Mouse (Mus musculus) c-Kit-positive CD71-negative TER-119-negative erythroid progenitor cells, embryonic 14.5 days (primary cell): ENCODE measurements around the gene Acyp2.
A peak's percentile ranks its signal among the peaks of the same experiment; 100 is the strongest.
"Not testable (repeated sequence)": the region's sequence is repeated elsewhere in the genome, so short reads cannot be mapped to it uniquely, and the experiment has no call there.

ENCODE experiments used
- DNase-seq: peaks from one replicate; pipeline ENCODE4 v3.0.0-alpha.2; 2013; ENCODE audit warnings: low read depth

Gene Acyp2

DNA sequence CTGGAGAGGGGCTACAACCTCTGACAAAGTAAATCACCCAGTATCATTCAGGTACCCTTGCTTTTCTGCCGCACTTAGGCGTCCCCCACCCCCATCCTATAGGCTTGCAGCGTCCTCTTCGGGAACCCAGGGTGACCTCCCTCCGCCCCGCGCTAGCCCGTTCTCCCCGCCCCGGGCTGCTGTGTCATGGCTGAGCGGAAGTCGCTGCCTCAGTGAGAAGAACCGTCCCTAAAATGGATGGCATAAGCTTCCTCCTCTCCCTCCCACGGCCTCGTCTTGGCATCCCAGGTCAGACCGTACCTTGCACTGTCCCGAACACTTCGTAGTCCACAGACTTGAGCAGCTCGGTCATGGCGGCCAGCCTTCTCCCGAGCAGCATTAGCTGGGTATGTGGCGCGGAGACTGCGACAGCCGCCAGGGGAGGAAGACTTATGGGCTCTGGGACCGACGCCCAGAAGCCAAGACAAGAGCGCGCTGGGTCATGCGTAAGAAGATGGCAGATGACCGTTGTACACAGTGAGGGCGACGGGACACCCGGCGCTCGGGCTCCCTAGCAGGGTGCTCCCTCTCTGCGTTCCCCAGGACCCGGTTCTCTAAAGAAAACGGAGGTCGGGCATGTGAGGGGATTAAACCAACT is at the start of gene Acyp2:
Gene Acyp2, minus strand, starts transcription at position 587 of the 637 bp plus-strand sequence.
- DNase-seq = peak; percentile 64

DNA sequence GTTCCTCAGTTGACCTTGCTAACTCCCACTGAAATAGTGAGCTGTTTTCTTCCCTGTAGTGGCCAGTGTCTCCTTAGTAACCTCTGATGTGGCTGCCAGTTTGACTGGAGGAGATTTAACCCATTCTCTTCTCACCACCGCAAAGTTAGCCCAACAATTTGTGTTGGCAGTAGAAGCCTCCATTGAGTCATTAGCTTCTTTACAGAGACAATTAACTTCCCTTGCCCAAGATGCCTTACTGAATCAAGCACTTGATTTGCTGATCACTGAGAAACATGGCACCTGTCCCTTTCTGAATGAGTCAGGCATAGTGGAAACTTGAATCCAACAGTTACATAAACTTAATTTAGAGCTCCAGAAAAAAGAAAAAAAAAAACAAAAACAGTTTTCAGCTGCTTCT is 40.0 kb upstream of the Acyp2 start:
- DNase-seq = no peak

- no peak for DNase-seq
Observed at GRCm38 (mm10) chr11:30676086-30676485, 26.7 kb upstream of the Acyp2 start.

GRCm38 (mm10) chr11:30672719-30673118 is 23.3 kb upstream of the Acyp2 start:
- no peak for DNase-seq

- no peak for DNase-seq
Observed at GRCm38 (mm10) chr11:30663001-30663400, 13.6 kb upstream of the Acyp2 start.

- no peak for DNase-seq
Observed at GRCm38 (mm10) chr11:30662591-30662990, 13.2 kb upstream of the Acyp2 start.

DNA sequence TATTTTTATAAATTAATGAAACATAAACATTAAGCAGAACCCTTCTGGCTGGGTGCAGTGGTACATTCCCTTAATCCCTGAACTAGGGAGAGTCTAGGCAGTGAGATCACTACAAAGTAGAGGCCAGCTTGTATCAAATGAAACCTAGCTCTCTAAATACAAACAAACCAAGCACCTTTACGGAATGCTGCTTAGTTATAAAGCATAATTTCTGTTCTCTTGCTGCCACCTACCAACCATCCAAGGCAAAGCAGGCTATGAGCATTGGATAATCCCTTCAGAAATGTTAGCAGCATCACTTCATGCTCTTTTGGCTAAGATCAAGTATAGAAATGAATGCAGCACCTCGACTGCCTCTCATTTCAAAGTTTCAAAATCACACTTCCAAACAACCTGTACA is 7.7 kb upstream of the Acyp2 start:
- DNase-seq = no peak

DNA sequence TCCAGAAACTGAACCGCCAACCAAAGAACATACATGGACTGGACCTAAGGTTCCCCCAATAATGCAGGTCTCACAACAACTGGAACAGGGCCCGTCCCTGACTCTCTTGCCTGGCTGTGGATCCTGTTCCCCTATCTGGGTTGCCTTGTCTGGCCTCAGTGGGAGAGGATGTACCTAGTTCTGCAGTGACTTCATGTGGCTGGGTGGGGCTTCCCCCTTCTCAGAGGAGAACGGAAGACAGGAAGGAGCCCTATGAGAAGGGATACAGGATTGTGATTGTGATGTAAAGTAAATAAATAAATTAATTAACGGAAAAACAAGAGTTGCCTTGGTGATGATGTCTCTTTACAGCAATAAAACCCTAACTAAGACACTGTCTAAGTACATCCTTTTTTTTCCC is 6.7 kb upstream of the Acyp2 start:
- DNase-seq = no peak

GRCm38 (mm10) chr11:30650416-30650815 is 1.0 kb upstream of the Acyp2 start:
- no peak for DNase-seq

- no peak for DNase-seq
Observed at GRCm38 (mm10) chr11:30635674-30636073, 13.7 kb downstream of the Acyp2 start.

DNA sequence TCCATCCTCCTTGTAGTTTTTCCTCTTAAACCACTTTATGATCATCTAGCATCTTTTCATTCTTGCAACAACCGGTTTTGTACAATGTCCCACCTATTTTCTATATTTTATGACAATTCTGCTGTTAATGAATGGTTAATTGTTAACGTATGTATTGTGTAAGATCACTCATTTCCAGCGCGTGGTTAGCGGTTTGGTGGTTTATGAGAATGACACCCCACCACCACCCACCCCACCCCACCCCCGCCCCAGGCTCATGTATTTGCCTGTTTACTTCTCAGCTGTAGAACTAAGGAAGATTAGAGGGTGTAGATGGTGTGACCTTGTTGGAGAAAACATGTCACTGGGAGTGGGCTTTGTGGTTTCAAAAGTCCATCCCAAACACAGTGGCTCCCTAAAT is 18.9 kb downstream of the Acyp2 start:
- DNase-seq = no peak

GRCm38 (mm10) chr11:30623218-30623617 is 26.2 kb downstream of the Acyp2 start:
- DNase-seq = no peak

DNA sequence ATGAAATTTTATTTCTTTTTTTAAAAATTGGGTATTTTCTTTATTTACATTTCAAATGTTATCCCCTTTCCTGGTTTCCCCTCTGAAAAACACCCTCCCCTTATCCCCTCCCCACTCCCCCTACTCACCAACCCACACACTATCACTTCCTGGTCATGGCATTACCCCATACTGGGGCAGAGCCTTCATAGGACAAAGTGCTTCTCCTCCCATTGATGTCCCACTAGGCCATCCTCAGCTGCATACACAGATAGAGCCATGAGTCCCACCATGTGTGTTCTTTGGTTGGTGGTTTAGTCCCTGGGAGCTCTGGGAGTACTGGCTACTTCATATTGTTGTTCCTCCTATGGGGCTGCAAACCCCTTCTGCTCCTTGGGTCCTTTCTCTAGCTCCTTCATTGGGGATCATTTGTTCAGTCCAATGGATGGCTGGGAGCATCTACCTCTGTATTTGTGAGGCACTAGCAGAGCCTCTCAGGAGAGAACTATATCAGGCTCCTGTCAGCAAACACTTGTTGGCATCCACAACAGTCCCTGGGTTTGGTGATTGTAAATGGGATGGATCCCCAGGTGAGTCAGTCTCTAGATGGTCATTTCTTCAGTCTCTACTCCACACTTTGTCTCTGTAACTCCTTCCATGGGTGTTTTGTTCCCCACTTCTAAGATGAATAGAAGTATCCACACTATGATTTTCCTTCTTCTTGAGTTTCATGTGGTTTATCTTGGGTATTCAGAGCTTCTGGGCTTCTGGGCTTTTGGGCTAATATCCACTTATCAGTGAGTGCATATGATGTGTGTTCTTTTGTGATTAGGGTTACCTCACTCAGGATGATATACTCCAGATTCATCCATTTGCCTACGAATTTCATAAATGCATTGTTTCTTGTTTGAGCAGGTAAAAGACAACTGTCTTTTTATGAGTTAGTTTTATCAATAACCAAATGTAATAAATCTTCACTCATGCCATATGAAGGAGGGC is 27.7 kb downstream of the Acyp2 start:
- DNase-seq = not testable (repeated sequence)

GRCm38 (mm10) chr11:30618235-30618634 is 31.2 kb downstream of the Acyp2 start:
- DNase-seq = no peak

DNA sequence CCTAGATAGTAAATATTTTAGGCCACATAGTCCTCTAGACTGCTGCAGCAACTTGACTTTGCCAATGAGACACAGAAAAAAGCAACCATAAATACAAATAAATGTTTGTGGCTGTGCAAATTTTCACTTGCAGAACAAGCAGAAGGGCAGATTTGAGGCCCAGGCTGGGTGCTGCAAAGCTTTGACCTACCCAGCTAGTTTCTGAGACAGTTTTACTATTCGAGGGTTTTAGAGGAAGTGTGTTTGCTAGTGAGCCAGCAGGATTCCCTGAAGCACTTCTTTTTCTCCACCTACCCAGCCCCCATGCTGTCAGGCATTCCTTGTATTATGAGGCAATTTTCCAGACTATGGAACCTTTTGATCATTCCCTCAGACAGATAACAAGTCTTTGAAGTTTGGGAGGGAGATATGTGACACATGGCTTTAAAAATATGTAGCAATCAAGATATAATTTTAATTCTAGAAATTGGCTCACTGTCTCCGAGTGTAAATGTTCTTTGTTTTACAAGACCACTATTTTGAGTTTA is 31.8 kb downstream of the Acyp2 start:
- DNase-seq = no peak

DNA sequence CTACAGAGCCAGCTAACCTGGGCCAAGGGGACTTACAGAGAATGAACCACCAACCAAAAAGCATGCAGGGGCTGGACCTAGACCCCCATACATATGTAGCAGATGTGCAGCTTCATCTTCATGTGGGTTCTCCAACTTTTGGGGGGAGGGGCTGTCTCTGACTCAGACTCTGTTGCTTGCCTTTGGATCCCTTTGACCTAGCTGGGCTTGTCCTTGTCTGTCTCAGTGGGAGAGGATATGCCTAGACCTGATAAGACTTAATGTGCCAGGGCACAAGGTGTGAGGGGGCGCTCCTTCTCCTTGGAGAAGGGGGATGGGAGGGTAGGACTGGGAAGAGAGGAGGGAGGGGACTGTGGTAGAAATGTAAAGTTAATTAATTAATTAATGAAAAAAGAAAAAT is 33.4 kb downstream of the Acyp2 start:
- no peak for DNase-seq

- DNase-seq = no peak
Observed at GRCm38 (mm10) chr11:30613916-30614546, 35.4 kb downstream of the Acyp2 start.

GRCm38 (mm10) chr11:30612699-30613098 is 36.7 kb downstream of the Acyp2 start:
- DNase-seq = no peak

- DNase-seq = no peak
Observed at GRCm38 (mm10) chr11:30609247-30609646, 40.1 kb downstream of the Acyp2 start.

DNA sequence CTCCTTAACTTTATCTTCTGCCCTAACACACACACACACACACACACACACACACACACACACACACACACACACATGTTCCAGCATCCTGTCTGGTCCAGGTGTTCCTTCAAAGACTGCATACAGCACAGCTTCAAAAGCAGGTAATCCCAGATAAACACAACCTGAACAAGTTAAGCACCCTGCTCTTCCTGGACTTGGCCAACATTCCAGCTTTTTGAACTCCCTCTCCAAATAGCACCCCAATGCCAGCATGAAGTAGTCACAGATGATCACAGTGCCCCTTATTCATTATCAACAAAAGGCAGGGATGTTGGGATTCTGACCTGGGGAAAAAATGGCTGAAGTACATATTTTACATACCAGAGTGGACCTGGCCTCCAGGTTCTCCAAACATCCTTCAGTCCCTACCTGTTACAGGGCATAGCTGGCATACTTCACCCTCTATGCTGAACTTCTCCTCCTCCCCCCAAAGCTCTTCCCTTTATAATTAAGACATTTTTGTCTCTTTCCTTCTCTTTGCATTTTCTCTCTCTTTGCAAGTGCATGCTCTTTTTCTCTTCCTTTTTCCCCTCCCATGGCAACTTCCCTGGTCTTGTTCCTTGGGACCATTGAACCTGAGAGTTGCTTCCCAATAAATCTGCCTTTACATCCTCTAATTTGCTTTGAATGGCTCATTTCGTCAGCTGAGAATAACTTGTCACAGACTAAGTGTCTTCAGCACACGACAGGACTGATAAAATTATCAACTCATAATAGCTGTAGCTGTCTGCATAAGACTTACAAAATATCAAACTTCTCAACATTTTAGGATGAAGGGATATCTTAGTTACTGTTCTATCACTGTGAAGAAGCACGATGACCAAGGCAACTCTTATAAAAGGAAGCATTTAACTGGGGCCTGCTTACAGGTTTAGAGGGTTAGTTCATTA is 41.5 kb downstream of the Acyp2 start:
- no peak for DNase-seq

GRCm38 (mm10) chr11:30597259-30597658 is 52.1 kb downstream of the Acyp2 start:
- DNase-seq = no peak
